Mouse (Mus musculus) embryonic facial prominence, embryonic 12.5 days (tissue): Measurements from ENCODE around the gene Tmem106c. TPM values are rescaled to one million over a fixed set of nuclear protein-coding genes. Genes with fewer than 3 reads are reported as not detected.

Source experiments
- ATAC-seq: fragments of 200-750 bp; cut with Nextera tagmentation; 2 replicates; pipeline ENCODE4 v1.8.0; 2017; ENCODE audit not compliant: insufficient number of reproducible peaks, insufficient read depth, low FRiP score, low TSS enrichment
- H3K27ac ChIP-seq: fragments of 300-500 bp; sonication (generic); 2 replicates; pipeline ENCODE4 v1.5.1; 2016; ENCODE audit warnings: mild to moderate bottlenecking
- H3K27me3 ChIP-seq: fragments of 300-500 bp; sonication (generic); 2 replicates; pipeline ENCODE4 v1.6.1; 2016; ENCODE audit warnings: mild to moderate bottlenecking, moderate library complexity
- H3K36me3 ChIP-seq: fragments of 300-500 bp; sonication (generic); 2 replicates; pipeline ENCODE4 v1.6.1; 2016; ENCODE audit warnings: mild to moderate bottlenecking
- H3K4me1 ChIP-seq: fragments of 300-500 bp; sonication (generic); 2 replicates; pipeline ENCODE4 v1.6.1; 2016
- H3K4me2 ChIP-seq: fragments of 300-500 bp; sonication (generic); replicated peaks from 2 replicates; pipeline ENCODE4 v1.6.1; 2016; ENCODE audit warnings: mild to moderate bottlenecking, moderate library complexity
- H3K4me3 ChIP-seq: fragments of 300-500 bp; sonication (generic); 2 replicates; pipeline ENCODE4 v1.5.1; 2016; ENCODE audit warnings: mild to moderate bottlenecking
- H3K9ac ChIP-seq: fragments of 300-500 bp; sonication (generic); 2 replicates; pipeline ENCODE4 v1.6.1; 2016; ENCODE audit warnings: mild to moderate bottlenecking, moderate library complexity
- H3K9me3 ChIP-seq: fragments of 300-500 bp; sonication (generic); 2 replicates; pipeline ENCODE4 v1.6.1; 2016; ENCODE audit warnings: mild to moderate bottlenecking, moderate library complexity
- WGBS: fragments of 180-500 bp; shearing (Covaris S2); methylation state at CpG from one replicate; pipeline ENCODE4 v1.1.7; 2016; 5-methylcytosine and 5-hydroxymethylcytosine counted together
- polyA plus RNA-seq: library from polyadenylated mRNA; unstranded; fragments of >200 nt; fragmentation: Nextera tagmentation; extraction: Ambion mirVana; gene quantifications from 2 replicates; pipeline ENCODE4 v1.2.1, GENCODE M21; 2016

The Tmem106c gene
- polyA plus RNA-seq, 1 experiment from 2014 or later = 35.9 TPM

- Histone ChIP-seq H3K36me3 (no peaks in the 10 kb centered on the region), H3K27ac (no peak overlapping the region), H3K4me1 (no peaks in the 10 kb centered on the region), H3K27me3 (no peaks in the 10 kb centered on the region), H3K4me2 (no peak overlapping the region), H3K4me3 (no peak overlapping the region), H3K9ac (no peak overlapping the region), H3K9me3 (no peaks in the 10 kb centered on the region)
- WGBS = 88% methylated on average over 2 of the region's 2 CpGs
- ATAC-seq = no peak
These were observed 23.9 kb upstream of the Tmem106c start for GRCm38 (mm10) chr15:97940088-97940487.

- Histone ChIP-seq H3K9ac (no peak overlapping the region), H3K4me1 (no peaks in the 10 kb centered on the region), H3K36me3 (no peaks in the 10 kb centered on the region), H3K4me2 (no peak overlapping the region), H3K27ac (no peak overlapping the region), H3K4me3 (no peak overlapping the region), H3K27me3 (no peaks in the 10 kb centered on the region), H3K9me3 (no peaks in the 10 kb centered on the region)
- ATAC-seq = no peak
- WGBS = 80% methylated on average over 2 of the region's 2 CpGs
These were observed 22.7 kb upstream of the Tmem106c start for GRCm38 (mm10) chr15:97941306-97941705.

DNA sequence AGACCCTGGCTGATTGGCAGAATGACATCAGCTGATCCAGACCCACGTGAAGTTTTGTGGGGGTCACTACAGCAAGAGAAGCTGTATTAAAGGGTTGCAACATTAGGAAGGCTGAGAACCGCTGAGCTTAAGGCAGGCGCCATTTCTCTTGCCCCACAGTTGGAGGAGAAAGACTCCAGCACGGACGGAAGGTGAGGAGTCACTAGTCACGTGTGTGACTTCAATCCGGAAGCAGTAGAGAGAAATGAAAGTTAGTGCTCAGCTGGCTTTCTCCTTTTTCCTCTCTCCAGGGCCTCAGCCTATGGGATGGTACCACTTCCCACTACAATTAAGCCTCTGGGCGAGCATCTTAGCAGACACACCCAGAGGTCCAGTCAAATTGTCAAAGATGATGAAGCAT is 21.5 kb upstream of the Tmem106c start:
- H3K27me3 ChIP-seq = no peaks in the 10 kb centered on the region
- H3K4me2 ChIP-seq = no peak overlapping the region
- no peak overlapping the region for H3K9ac ChIP-seq
- WGBS = 80% methylated on average over 8 of the region's 8 CpGs
- no peak overlapping the region for H3K27ac ChIP-seq
- H3K36me3 ChIP-seq = no peaks in the 10 kb centered on the region
- H3K9me3 ChIP-seq = no peaks in the 10 kb centered on the region
- H3K4me3 ChIP-seq = no peak overlapping the region
- ATAC-seq = no peak
- H3K4me1 ChIP-seq = no peaks in the 10 kb centered on the region

- WGBS = 88% methylated on average over 8 of the region's 8 CpGs
- Histone ChIP-seq H3K4me2 (no peak overlapping the region), H3K27me3 (no peaks in the 10 kb centered on the region), H3K27ac (no peak overlapping the region), H3K4me3 (no peak overlapping the region), H3K4me1 (no peaks in the 10 kb centered on the region), H3K9me3 (no peaks in the 10 kb centered on the region), H3K9ac (no peak overlapping the region), H3K36me3 (no peaks in the 10 kb centered on the region)
- no peak for ATAC-seq
These were observed 20.6 kb upstream of the Tmem106c start for GRCm38 (mm10) chr15:97943356-97943755.

DNA sequence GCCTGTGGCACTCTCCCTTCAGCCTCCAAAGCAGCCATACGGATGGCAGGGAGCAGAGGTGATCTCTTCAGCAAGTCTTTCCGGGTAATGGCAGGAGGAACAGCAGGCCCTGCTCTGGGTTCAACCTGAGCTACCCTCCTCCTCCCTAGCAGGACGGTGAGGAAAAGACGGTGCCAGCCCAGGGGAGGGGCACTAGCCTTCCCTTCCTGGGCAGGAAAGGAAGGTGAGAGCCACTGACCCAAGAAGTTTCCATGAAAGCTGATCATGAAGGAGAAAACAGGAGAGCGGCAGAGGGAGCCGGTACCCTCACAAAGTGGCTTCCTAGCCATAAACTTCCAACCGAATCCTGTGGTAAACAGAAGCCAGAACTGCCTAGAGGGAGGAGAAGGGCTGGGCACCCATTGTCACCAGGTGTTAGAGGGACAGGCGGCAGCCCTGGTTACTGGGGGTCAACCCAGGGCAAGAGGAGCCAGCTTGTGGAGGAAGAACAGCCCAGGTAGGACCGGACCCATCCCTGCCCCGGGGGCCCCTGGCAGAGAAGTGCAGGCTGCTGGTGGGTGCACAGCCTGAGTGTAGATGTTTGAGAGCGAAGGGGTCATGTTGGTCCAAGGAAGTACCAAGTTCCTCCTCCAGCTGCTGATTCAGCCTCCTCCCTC is 19.0 kb upstream of the Tmem106c start:
- Histone ChIP-seq H3K4me2 (no peak overlapping the region), H3K9me3 (no peaks in the 10 kb centered on the region), H3K36me3 (no peaks in the 10 kb centered on the region), H3K9ac (no peak overlapping the region), H3K4me1 (no peaks in the 10 kb centered on the region), H3K4me3 (no peak overlapping the region), H3K27me3 (no peaks in the 10 kb centered on the region), H3K27ac (no peak overlapping the region)
- ATAC-seq = no peak
- WGBS = 65% methylated on average over 11 of the region's 11 CpGs

DNA sequence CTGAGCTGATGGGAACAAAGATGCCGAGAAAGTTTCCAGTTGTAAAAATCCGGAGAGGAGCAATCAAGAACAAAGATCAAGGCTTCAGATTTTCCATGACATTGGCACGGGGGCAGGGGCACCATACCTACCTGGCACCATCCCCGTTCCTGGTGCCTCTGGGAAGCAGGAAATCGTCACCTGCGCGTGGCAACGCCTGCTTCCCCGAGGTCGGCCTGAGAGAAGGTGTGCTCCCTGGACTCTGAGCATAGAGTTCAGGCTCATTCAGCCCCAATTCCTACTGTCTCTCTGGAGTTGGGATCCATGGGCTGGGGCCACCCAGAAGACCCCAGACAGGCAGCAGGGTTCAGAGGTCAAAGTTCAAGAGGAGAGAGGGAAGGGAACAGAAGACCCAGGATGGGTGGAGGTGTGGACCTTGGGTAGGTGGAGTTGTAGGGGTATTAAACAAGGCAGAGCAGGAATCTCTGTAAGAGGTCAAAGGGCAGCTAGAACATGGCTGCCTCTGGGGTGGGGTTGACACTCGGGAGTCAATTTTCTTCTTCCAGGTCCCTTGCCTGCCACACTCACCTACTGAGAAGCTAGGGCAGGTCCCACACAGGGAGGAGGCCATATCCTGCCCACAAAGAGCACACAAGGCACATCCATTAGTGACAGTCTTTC is 18.2 kb upstream of the Tmem106c start:
- 78% methylated on average over 11 of the region's 11 CpGs for WGBS
- Histone ChIP-seq H3K27me3 (no peaks in the 10 kb centered on the region), H3K9me3 (no peaks in the 10 kb centered on the region), H3K9ac (no peak overlapping the region), H3K27ac (no peak overlapping the region), H3K4me1 (no peaks in the 10 kb centered on the region), H3K36me3 (no peaks in the 10 kb centered on the region), H3K4me3 (no peak overlapping the region), H3K4me2 (no peak overlapping the region)
- no peak for ATAC-seq

- H3K27ac ChIP-seq = no peak overlapping the region
- 28% methylated on average over 7 of the region's 7 CpGs for WGBS
- H3K9ac ChIP-seq = no peak overlapping the region
- H3K4me3 ChIP-seq = no peak overlapping the region
- no peaks in the 10 kb centered on the region for H3K27me3 ChIP-seq
- H3K36me3 ChIP-seq = no peaks in the 10 kb centered on the region
- no peaks in the 10 kb centered on the region for H3K9me3 ChIP-seq
- H3K4me2 ChIP-seq = no peak overlapping the region
- no peak for ATAC-seq
- H3K4me1 ChIP-seq = peaks cover 6% of the 10 kb centered on the region; the same call in 1 of the 2 replicates
These were observed 15.3 kb upstream of the Tmem106c start for GRCm38 (mm10) chr15:97948720-97949119.

DNA sequence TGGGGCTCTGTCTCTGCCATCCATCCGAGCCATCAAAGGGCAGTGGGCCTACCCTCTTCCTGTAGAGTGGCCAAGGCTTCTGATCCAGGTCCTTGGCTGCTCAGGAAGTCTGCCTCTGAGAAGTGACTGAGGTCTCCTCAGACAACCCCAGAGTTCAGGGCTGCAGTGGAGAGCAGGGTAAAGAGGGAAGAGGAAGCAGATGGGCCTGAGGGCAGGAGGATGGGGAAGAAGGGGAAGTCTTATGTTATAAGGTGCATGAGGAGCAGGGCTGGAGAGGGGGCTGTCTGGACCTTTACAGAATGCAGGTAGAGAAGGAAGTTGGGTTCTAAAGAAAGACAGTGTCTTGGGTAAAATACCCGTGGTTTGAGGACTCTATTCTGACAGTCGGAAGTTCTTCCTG is 14.3 kb upstream of the Tmem106c start:
- Histone ChIP-seq H3K27ac (no peak overlapping the region), H3K27me3 (no peaks in the 10 kb centered on the region), H3K9ac (no peak overlapping the region), H3K9me3 (no peaks in the 10 kb centered on the region), H3K36me3 (no peaks in the 10 kb centered on the region), H3K4me1 (peaks cover 6% of the 10 kb centered on the region; the same call in 1 of the 2 replicates), H3K4me2 (no peak overlapping the region), H3K4me3 (no peak overlapping the region)
- WGBS = 66% methylated on average over 3 of the region's 3 CpGs
- no peak for ATAC-seq

DNA sequence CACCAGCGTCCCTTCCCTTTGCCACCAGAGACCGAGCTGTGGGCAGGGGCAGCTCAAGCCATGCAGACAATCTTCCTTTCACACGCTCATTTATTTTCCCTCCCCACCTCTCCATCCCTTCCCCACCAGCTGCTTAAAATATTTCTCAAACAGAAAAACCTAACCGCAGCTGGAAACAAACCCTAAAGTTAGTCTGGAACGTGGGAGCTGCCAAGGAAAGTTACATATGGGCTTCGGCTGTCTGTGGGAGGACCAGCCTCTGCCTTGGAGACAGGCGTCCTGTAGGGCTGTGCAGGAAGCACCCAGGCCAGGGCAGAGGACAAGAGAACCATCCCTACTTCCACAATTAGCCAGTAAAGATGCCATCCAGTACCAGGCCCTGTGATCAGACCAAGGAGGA is 13.8 kb upstream of the Tmem106c start:
- Histone ChIP-seq H3K27ac (no peak overlapping the region), H3K9me3 (no peaks in the 10 kb centered on the region), H3K4me1 (peaks cover 9% of the 10 kb centered on the region; the same call in 1 of the 2 replicates), H3K4me2 (no peak overlapping the region), H3K9ac (no peak overlapping the region), H3K36me3 (no peaks in the 10 kb centered on the region), H3K27me3 (no peaks in the 10 kb centered on the region), H3K4me3 (no peak overlapping the region)
- WGBS = 71% methylated on average over 7 of the region's 7 CpGs
- ATAC-seq = no peak

GRCm38 (mm10) chr15:97952137-97952888 is 11.7 kb upstream of the Tmem106c start:
- Histone ChIP-seq H3K27ac (no peak overlapping the region), H3K4me3 (no peak overlapping the region), H3K9me3 (no peaks in the 10 kb centered on the region), H3K9ac (0 out of 2 replicates have a peak overlapping the region, but pooled peaks have one; percentile 12), H3K27me3 (no peaks in the 10 kb centered on the region), H3K4me2 (peak overlapping the region; percentile 24), H3K4me1 (peaks cover 22% of the 10 kb centered on the region), H3K36me3 (no peaks in the 10 kb centered on the region)
- WGBS = 12% methylated on average over 16 of the region's 16 CpGs
- ATAC-seq = peak; percentile 73; the same call in 1 of the 2 replicates

- WGBS = 68% methylated on average over 4 of the region's 4 CpGs
- H3K27me3 ChIP-seq = no peaks in the 10 kb centered on the region
- peak overlapping the region; percentile 24; the same call in 1 of the 2 replicates for H3K4me2 ChIP-seq
- H3K27ac ChIP-seq = no peak overlapping the region
- H3K4me3 ChIP-seq = no peak overlapping the region
- ATAC-seq = no peak
- no peaks in the 10 kb centered on the region for H3K36me3 ChIP-seq
- no peaks in the 10 kb centered on the region for H3K9me3 ChIP-seq
- peaks cover 22% of the 10 kb centered on the region for H3K4me1 ChIP-seq
- H3K9ac ChIP-seq = no peak overlapping the region
These were observed 11.2 kb upstream of the Tmem106c start for GRCm38 (mm10) chr15:97952889-97953189.

GRCm38 (mm10) chr15:97954671-97955070 is 9.3 kb upstream of the Tmem106c start:
- no peaks in the 10 kb centered on the region for H3K27me3 ChIP-seq
- H3K36me3 ChIP-seq = no peaks in the 10 kb centered on the region
- H3K9me3 ChIP-seq = no peaks in the 10 kb centered on the region
- H3K4me3 ChIP-seq = no peak overlapping the region
- H3K4me2 ChIP-seq = no peak overlapping the region
- no peak overlapping the region for H3K9ac ChIP-seq
- 81% methylated on average over 8 of the region's 8 CpGs for WGBS
- no peak overlapping the region for H3K27ac ChIP-seq
- H3K4me1 ChIP-seq = peaks cover 22% of the 10 kb centered on the region
- no peak for ATAC-seq
